Mouse (Mus musculus) embryonic facial prominence, embryonic 14.5 days (tissue): Measurements from ENCODE around the gene Neurog2. TPM values are rescaled to one million over a fixed set of nuclear protein-coding genes. Genes with fewer than 3 reads are reported as not detected.

Source experiments
- ATAC-seq: fragments of 200-750 bp; cut with Nextera tagmentation; 2 replicates; pipeline ENCODE4 v1.8.0; 2017; ENCODE audit warnings: low read depth, moderate number of reproducible peaks, moderate TSS enrichment
- DNase-seq: peaks from one replicate; pipeline ENCODE4 v3.0.0-alpha.2; 2015; ENCODE audit warnings: low spot score
- H3K27ac ChIP-seq: fragments of 300-500 bp; sonication (generic); replicated peaks from 2 replicates; pipeline ENCODE4 v1.5.1; 2014; ENCODE audit warnings: low read depth, mild to moderate bottlenecking, low read length, moderate library complexity
- H3K27me3 ChIP-seq: fragments of 300-500 bp; sonication (generic); replicated peaks from 2 replicates; pipeline ENCODE4 v1.6.1; 2014; ENCODE audit warnings: low read length; ENCODE audit not compliant: control insufficient read depth, insufficient read depth
- H3K36me3 ChIP-seq: fragments of 300-500 bp; sonication (generic); 2 replicates; pipeline ENCODE4 v1.6.1; 2014; ENCODE audit warnings: low read length, mixed read lengths; ENCODE audit not compliant: control insufficient read depth, insufficient read depth
- H3K4me1 ChIP-seq: fragments of 300-500 bp; sonication (generic); 2 replicates; pipeline ENCODE4 v1.6.1; 2014; ENCODE audit warnings: antibody characterized with exemption, low read length; ENCODE audit not compliant: control insufficient read depth, insufficient read depth
- H3K4me2 ChIP-seq: fragments of 300-500 bp; sonication (generic); 2 replicates; pipeline ENCODE4 v1.6.1; 2014; ENCODE audit warnings: low read depth, mild to moderate bottlenecking, low read length, moderate library complexity, mixed read lengths
- H3K4me3 ChIP-seq: fragments of 300-500 bp; sonication (generic); 2 replicates; pipeline ENCODE4 v1.5.1; 2014; ENCODE audit warnings: low read depth, mild to moderate bottlenecking, low read length
- H3K9ac ChIP-seq: fragments of 300-500 bp; sonication (generic); 2 replicates; pipeline ENCODE4 v1.6.1; 2014; ENCODE audit warnings: low read depth, mild to moderate bottlenecking, low read length, moderate library complexity, mixed read lengths
- H3K9me3 ChIP-seq: fragments of 300-500 bp; sonication (generic); 2 replicates; pipeline ENCODE4 v1.6.1; 2016; ENCODE audit warnings: low read length; ENCODE audit not compliant: control insufficient read depth
- WGBS: fragments of 180-500 bp; shearing (Covaris S2); extraction: QIAGEN DNeasy Blood & Tissue Kit; methylation state at CpG from one replicate; pipeline ENCODE4 v1.1.7; 2014; 5-methylcytosine and 5-hydroxymethylcytosine counted together
- polyA plus RNA-seq: library from polyadenylated mRNA; unstranded; fragments of >200 nt; fragmentation: Nextera tagmentation; extraction: Ambion mirVana; gene quantifications from 2 replicates; pipeline ENCODE4 v1.2.1, GENCODE M21; 2014

Neurog2 gene
- polyA plus RNA-seq, 1 experiment from 2014 or later: not detected

DNA sequence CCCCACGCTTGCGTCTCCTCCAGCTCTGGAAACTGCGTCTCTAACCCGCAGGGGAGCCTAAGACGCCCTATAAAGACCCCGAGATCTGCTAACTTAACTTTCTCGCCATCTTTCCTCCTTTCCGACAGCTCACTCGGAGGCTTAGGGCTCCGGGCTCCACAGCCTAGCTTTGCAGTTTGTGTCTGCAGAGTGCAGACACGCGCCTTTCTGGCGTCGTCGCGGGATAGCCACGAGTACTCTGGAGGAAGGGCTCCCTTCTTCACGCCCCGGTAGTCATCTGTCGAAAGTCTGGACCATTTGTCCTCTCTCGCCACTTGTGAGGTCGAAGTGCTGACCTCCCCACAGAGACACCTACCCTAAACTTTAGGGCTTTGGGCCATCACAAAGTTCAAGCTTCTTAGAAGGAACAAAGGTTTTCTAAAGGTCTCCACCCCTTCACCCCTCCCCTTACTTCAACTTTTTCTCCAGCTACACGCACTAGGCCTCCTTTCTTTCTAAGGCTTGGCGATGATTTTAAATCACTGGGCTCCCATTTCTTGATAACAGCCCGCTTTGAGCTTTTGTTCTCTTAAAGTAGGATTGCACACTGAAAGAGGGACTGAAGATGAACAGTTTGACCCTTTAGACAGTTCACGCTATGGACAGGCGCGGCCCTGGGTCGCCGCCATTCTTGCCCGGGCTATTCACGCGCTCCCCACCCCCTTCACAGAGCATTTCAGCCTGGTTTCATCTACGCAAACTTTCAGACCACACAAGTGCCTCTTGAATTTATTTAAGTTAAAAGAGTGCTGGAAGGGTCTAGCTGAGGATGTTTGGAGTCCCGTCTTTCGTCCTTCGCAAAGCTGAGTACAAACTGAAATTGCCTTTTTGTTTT lies 4.4 kb upstream of the Neurog2 start:
- Histone ChIP-seq H3K9ac (no peak overlapping the region), H3K9me3 (no peaks in the 10 kb centered on the region), H3K4me1 (peaks cover 15% of the 10 kb centered on the region), H3K4me2 (0 out of 2 replicates have a peak overlapping the region, but pooled peaks have one; percentile 28), H3K27ac (no peak overlapping the region), H3K4me3 (0 out of 2 replicates have a peak overlapping the region, but pooled peaks have one; percentile 17), H3K27me3 (peaks cover 95% of the 10 kb centered on the region), H3K36me3 (no peaks in the 10 kb centered on the region)
- DNase-seq: no peak
- no peak for ATAC-seq
- WGBS: 2% methylated on average over 37 of the region's 37 CpGs

DNA sequence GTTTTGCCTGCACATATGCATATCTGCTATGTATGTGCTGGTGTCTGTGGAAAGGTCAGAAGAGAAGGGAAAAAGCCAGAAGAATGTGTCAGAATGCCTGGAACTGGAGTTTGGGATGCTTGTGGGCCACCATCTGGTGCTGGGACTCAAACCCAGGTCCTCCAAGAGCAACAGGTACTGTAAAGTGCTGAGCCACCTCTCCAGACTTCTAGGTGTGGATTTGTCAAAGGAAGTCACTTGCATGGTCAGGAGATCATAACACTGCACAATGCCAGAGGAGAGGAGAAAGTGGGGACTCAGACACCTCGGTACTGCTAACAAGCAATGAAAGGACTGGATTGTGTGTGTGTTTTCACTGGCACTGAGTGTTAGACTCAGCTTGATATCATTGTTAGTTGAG lies 2.7 kb upstream of the Neurog2 start:
- Histone ChIP-seq H3K27ac (no peak overlapping the region), H3K4me2 (no peak overlapping the region), H3K4me3 (no peak overlapping the region), H3K9ac (no peak overlapping the region), H3K27me3 (peaks cover 97% of the 10 kb centered on the region), H3K4me1 (peaks cover 23% of the 10 kb centered on the region), H3K36me3 (no peaks in the 10 kb centered on the region), H3K9me3 (no peaks in the 10 kb centered on the region)
- ATAC-seq: no peak
- DNase-seq: no peak
- WGBS: 7% methylated on average over 1 of the region's 1 CpGs

DNA sequence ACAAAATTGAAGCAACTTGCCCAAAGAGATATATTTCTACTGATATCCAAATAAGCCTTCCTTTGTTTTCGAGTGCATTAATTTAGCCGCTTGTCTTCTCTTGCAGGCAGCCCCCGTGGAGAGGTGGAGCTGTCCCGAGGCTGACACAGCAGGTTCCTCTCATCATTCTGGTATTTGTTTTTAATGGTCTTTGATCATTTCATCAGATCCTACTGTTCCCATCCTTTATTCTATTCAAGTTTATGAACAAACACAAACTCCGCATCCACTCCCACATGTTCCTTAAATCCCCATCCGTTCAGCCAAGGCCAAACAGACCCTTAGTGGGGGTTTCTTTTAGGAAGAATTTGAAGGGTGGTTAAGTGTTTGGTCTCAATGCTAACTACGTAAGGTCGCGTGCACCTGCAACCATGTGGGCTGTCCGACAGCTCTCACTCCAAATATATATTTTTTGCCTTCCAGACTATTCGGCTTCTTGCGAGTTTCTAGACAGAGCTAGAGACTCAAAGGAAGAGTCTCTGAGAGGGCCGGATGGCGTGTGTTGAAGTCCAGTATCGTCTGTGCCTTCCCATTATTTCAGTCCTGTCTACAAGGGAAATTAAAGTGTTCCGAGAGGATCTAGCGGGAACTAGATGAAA lies 2.1 kb upstream of the Neurog2 start:
- 4% methylated on average over 17 of the region's 17 CpGs for WGBS
- Histone ChIP-seq H3K27ac (no peak overlapping the region), H3K4me1 (peaks cover 20% of the 10 kb centered on the region), H3K4me2 (no peak overlapping the region), H3K9ac (no peak overlapping the region), H3K36me3 (no peaks in the 10 kb centered on the region), H3K27me3 (peaks cover 96% of the 10 kb centered on the region), H3K4me3 (no peak overlapping the region), H3K9me3 (no peaks in the 10 kb centered on the region)
- DNase-seq (no peak), ATAC-seq (no peak)

GRCm38 (mm10) chr3:127631582-127631981 lies 1.4 kb upstream of the Neurog2 start:
- WGBS: 0% methylated on average over 10 of the region's 10 CpGs
- no peak overlapping the region for H3K9ac ChIP-seq
- H3K36me3 ChIP-seq: no peaks in the 10 kb centered on the region
- no peak for DNase-seq
- no peak overlapping the region for H3K4me3 ChIP-seq
- H3K9me3 ChIP-seq: no peaks in the 10 kb centered on the region
- no peak for ATAC-seq
- H3K27me3 ChIP-seq: peaks cover 95% of the 10 kb centered on the region
- peaks cover 20% of the 10 kb centered on the region for H3K4me1 ChIP-seq
- no peak overlapping the region for H3K4me2 ChIP-seq
- no peak overlapping the region for H3K27ac ChIP-seq

DNA sequence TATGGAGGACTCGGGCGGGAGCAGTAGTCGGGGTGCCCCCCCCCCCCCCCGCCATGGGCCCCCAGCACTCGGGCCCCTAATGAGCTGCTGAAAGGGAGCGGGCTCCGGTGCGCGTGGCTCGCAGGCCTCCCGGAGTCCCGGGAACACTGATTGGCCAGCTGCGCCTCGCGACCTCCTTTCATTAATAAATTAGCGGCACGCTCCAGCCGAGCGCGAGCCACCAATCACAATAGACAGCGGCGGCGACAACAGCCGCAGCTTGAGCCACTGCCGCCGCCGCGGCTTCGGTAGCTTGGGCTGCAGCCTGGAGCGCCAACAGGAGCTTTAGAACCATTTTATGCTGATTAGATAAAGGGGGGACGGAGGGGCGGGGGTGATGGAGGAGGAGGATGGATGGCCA lies 404 bp upstream of the Neurog2 start:
- peaks cover 95% of the 10 kb centered on the region for H3K27me3 ChIP-seq
- peak overlapping the region; percentile 44 for H3K4me3 ChIP-seq
- under 1% methylated on average over 21 of the region's 32 CpGs for WGBS
- ATAC-seq (peak; percentile 78; the same call in 1 of the 2 replicates), DNase-seq (peak; percentile 76)
- H3K4me2 ChIP-seq: peak overlapping the region; percentile 79
- peaks cover 20% of the 10 kb centered on the region for H3K4me1 ChIP-seq
- no peaks in the 10 kb centered on the region for H3K36me3 ChIP-seq
- no peak overlapping the region for H3K27ac ChIP-seq
- H3K9ac ChIP-seq: no peak overlapping the region
- no peaks in the 10 kb centered on the region for H3K9me3 ChIP-seq

DNA sequence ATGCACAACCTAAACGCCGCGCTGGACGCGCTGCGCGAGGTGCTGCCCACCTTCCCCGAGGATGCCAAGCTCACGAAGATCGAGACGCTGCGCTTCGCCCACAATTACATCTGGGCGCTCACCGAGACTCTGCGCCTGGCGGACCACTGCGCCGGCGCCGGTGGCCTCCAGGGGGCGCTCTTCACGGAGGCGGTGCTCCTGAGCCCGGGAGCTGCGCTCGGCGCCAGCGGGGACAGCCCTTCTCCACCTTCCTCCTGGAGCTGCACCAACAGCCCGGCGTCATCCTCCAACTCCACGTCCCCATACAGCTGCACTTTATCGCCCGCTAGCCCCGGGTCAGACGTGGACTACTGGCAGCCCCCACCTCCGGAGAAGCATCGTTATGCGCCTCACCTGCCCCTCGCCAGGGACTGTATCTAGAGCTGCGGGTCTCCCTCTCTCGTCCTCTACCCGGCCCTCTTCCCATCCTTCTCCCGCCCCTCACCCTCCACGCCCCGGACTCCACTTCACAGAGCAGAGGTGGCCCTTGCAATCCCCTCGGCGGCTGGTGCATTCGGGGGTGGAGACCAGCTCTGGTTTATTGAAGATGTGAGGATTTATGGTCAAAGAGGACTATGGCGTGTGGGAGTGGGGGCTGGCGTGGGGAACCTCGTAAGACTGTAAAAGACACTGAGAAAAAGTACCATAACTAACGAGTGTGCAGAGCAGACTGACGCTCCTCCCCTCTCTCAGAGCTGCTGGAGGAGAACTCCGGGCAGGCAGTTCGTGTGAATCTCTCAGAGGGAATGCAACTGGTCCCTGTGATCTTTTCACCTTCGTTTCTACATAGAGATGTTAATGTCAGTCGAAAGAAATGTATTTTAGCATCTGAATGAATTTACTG lies 1.4 kb downstream of the Neurog2 start:
- Histone ChIP-seq H3K9ac (0 out of 2 replicates have a peak overlapping the region, but pooled peaks have one; percentile 30), H3K4me1 (peaks cover 20% of the 10 kb centered on the region), H3K4me3 (peak overlapping the region; percentile 44), H3K36me3 (no peaks in the 10 kb centered on the region), H3K27me3 (peaks cover 97% of the 10 kb centered on the region), H3K9me3 (no peaks in the 10 kb centered on the region), H3K27ac (no peak overlapping the region), H3K4me2 (peak overlapping the region; percentile 79)
- ATAC-seq (peak; percentile 87), DNase-seq (peak; percentile 67)
- WGBS: under 1% methylated on average over 28 of the region's 58 CpGs

GRCm38 (mm10) chr3:127634984-127635349 lies 2.0 kb downstream of the Neurog2 start:
- peaks cover 20% of the 10 kb centered on the region for H3K4me1 ChIP-seq
- peaks cover 97% of the 10 kb centered on the region for H3K27me3 ChIP-seq
- WGBS: 7% methylated on average over 3 of the region's 3 CpGs
- H3K9ac ChIP-seq: no peak overlapping the region
- H3K4me3 ChIP-seq: no peak overlapping the region
- H3K36me3 ChIP-seq: no peaks in the 10 kb centered on the region
- H3K4me2 ChIP-seq: no peak overlapping the region
- H3K27ac ChIP-seq: no peak overlapping the region
- H3K9me3 ChIP-seq: no peaks in the 10 kb centered on the region
- DNase-seq (no peak), ATAC-seq (no peak)
